Mouse (Mus musculus) fat pad, adult 2 months (tissue): ENCODE measurements around the gene Gm21953.
"Not testable (repeated sequence)": the region's sequence is repeated elsewhere in the genome, so short reads cannot be mapped to it uniquely, and the experiment has no call there.

ENCODE experiments used
- DNase-seq: peaks from one replicate; pipeline ENCODE4 v3.0.0-alpha.2; 2011; ENCODE audit warnings: low read depth, low spot score; ENCODE audit errors: extremely low read depth

Gm21953 gene

GRCm38 (mm10) chr4:42293967-42294366 is at the start of gene Gm21953:
Gm21953 (plus strand) TSS chr4:42294267.
- not testable (repeated sequence) for DNase-seq

GRCm38 (mm10) chr4:42255467-42255866 is 38.6 kb upstream of the Gm21953 start, which contains the start of gene Ccl21b:
Ccl21b (plus strand) TSS chr4:42255767.
- not testable (repeated sequence) for DNase-seq

- not testable (repeated sequence) for DNase-seq
Observed at GRCm38 (mm10) chr4:42318034-42318433, 24.0 kb downstream of the Gm21953 start, which contains the start of gene Fam205a3. Fam205a3 (plus strand) TSS chr4:42318334.
